Mouse (Mus musculus): Measurements from ENCODE around the gene Hoxd11. TPM values are rescaled to one million over a fixed set of nuclear protein-coding genes. Genes with fewer than 3 reads are reported as not detected.
A peak's percentile ranks its signal among the peaks of the same experiment; 100 is the strongest.

Gene Hoxd11
- total RNA-seq (2021): not detected
- long read RNA-seq, experiment 1: 0 reads
- long read RNA-seq, experiment 2: 0 reads

DNA sequence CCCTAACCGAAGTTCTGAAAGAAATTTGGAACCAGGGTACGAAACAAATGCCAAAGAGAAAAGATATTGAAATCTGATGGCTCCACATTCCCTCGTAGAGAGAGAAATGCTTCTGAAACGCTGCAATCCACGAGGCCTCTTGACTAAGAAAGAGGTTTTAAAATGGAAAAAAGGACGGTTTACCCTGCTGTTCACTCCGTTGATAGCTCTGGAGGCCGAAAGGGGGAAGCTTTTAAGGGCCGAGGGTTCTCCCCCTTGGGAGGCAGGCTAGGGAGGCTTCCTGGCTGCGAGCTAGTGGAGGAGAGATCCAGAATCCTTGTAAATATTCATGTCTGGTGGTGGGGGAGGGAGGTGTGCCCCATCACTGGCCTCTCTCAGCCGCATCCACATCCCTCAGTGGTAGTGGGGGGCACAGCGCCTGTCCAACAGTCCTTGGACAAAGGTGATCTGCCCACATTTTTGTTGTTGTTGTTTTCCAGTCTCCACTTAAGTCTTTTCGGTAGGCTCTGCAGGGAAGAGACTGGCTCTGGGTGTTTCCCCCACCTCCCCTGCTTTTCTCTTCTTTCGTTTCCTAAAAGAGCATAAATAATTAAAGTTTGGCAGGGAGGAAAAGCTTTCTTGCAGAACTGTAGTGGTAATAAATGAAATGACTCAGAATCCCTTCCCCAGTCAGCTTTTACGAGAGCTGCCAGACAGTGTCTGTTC, at the start of gene Hoxd11:
Gene Hoxd11 (plus strand): TSS at position 667 of the 705 bp plus-strand sequence.
- no peak for DNase-seq (ENCODE audit: low spot score)

DNA sequence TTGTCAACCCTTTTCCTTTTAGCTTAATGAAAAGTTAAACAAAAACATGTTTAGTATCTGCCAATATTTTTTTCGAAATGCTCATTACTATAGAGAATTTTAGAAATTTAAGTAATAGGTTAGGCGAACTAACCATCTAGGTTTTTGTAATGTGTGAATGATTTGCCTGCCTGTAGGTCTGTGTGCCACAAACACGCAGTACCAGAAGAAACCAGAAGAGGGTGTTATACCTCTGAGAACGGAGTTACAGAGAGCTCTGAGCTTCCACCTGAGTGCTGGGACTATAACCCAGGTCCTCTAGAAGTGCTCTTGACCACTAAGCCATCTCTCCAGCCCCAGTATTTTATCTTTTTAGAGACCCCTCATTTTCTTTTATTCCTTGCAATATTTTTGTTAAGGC, 43.9 kb upstream of the Hoxd11 start:
- no peak for DNase-seq (ENCODE audit: low spot score)

DNA sequence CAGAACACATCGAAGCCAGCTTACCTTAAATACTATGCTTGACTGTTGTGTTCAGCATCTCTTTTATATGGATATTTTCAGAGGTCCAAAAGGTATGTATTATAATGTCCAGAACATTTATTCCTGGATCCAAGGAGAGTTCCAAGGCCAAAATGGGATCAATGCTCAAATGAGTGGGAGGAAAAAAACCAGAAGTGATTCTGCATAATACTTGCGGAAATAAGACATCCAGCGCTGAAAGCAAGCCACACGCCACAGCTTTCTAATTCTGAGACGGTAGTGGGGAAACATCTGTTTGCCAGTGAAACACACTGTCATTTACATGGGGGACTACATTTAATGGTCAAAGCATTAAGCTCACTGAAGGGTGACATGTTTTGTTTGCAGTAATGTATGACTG, 36.9 kb upstream of the Hoxd11 start:
- DNase-seq (ENCODE audit: low spot score): no peak

DNA sequence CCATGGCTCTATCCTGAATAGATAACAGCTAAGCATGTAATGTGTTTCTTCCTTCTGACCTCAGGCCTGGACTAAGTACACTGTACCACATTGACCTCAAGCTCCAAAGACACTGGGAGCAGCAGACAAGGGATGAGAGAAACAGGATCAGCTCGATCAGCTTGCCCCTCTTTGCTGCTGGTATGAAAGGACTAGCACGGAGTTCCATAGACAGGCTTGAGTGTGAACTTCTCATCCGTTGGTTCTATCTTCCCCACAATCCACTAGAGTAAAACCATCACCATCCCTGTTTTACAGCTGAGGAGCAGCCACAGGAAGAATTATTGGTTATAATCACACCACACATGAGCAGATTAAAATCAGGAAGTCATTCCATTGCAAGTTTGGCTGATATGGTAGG, 33.7 kb upstream of the Hoxd11 start:
- no peak for DNase-seq (ENCODE audit: low spot score)

DNA sequence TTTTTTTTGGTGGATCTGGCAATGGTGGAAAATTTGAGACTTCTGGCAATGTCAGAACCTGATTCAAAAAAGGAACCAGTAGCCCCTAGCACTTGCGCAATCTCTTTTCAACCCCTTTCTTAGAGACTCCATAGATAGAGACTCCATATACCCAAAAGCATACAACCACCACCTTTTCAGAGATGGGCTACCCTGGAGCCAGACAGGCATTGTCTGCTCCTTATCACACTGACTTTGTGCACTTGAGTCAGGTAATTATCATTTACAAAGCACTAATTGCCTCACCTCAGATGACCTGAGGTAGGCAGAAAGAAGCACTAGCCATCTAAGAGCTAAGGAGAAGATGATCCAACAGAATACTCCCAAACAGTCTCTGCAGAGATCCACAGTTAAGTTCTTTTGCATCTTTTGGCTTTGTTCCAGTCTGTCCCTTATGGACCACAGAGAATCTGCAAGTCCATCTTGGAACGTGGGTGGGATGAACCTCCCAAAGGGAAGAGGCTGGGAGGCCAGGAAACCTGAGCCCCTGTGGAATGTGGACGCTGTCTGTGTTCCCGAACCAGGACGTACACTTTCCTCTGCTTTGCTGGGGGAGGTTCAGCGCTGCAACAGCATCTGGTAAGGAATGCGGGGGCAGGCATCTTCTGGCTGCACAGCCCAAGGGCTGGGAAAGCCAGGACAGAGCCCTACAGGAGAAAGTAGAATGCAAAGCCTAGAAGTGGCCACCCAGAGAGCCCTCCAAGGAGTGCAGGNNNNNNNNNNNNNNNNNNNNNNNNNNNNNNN, 32.1 kb upstream of the Hoxd11 start:
- no peak for DNase-seq (ENCODE audit: low spot score)

DNA sequence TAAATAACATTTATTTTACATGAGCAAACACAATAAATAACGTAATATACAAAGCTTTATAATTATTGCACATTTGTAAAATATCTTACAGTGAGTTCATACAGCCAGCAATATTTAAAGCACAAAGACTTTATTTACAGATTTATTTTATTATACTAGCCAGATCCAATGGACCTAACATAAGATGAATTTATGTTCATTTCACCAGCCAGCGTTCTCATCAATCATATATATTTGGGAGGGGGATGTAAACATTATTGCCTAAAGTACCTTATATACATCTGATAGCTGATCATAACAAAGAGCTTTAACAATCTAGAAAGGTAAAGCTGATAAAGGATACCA, 26.4 kb upstream of the Hoxd11 start:
- no peak for DNase-seq (ENCODE audit: low spot score)

DNA sequence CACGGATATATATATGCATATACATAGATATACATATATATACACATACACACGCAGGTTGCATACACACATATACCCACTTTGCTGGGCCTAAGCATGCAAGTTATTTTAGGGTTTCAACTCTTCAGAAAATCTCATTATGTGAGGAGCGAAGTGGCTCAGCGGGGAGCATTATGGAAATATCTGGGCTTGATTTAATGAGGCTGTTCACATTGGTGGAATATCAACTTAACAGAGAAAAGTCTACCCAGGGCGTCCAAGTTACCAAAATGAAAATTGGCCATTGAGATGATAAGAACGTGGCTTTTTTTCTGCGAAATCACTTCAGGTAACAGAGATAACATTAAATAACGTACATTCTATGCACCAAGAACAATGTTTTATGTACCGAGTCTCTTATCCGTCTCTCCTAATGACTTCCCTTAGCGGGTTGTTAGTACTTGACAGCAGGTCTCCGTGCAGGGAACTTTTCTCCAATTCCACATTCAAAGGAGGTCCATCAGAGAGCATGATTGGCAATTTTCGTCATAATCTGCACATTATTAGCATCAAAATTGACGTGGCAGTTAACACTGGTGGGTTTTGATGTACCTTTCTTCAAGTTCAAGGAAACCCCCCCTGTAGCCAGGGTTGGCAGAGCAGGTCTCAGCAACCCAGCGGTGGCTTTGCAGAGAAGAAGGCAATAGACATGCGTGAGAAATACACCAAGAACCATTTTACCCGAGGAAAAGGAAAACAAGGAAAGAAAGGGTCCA, 25.4 kb upstream of the Hoxd11 start:
- DNase-seq (ENCODE audit: low spot score): no peak

DNA sequence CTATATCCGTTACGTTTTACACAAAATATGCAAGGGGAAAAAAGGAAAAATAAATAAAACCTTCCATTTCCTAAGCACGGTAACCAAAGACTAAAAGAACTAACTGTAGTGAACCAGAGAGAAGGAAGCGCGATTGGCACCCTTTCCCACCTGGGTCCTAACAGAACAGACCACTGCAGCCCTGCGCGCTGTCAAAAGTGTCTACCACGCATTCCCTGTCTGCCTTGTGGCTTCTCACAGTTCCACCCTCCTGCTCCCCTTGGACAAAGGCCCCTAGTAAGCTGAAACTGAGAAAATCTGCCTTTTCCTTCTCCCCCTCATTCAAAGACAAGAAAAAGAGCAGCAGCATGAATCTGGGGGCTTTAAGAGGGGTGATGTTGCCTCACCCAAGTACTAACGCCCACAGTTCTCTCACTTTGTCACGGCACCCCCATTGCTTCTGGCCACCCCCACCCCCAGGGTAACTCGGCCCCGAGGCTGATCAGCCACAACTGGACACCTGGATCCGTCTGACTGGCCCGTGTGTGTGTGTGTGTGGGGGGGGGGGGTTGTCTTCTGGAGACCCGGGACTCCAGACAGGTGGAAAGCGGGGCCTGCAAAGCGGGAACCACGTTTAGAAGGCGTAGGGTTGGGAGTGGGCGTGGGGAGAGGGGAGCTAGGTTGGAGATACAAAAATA, 24.5 kb upstream of the Hoxd11 start:
- no peak for DNase-seq (ENCODE audit: low spot score)

DNA sequence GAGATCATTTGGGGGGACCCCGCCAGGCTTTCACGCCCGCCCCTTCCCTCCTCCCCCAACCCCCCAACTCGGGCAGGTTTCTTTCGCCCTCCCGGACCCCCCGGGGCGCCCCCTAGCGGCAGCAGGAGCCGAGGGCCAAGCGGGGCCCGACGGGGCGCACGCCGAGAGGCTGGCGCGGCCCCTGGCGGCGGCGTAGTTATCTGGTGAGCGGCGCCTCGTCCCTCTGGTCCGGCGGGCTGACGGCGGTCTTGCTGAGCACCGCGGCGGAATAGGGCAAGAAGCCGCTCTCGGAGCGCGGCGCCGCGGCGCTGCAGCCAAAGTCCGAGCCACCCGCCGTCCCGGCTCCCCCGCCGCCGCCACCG, 24.0 kb upstream of the Hoxd11 start:
- peak; percentile 34 for DNase-seq (ENCODE audit: low spot score)

DNA sequence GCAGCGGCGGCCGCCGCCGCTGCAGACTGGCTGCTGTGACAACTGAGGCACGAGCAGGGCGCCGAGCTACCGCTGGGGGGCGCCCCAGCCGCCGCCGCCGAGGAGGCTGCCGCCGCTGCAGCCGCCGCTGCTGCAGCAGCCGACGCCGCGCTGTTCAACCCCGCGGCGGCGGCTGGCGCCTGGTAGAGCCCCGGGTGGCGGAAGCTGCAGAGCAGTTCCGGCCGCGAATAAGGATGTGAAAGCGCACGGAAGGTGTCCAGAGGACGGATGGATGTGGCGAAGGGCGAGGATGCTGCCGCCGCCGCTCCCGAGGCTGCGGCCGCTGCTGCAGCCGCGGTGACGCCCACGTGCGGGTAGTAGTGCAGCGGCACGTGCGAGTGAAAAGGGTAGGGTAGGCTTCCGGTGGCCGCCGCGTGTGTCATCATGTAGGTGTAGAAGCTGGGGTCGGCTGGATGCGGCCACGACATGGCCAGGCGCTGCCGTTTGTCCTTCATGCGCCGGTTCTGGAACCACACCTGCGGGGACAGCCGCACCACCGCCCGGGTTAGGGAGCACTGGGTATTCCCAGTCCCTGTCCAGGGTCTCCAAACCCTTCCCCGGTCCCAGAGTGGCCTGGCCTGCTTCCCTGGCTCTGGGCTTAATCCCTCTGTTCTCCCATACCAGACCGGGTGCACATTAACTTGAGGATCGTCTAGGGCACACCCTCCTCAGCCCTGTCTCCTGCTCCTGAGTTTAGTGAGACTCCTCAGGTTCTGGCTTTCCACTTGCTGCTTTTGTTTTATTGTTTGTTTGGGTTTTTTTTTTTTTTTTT, 23.3 kb upstream of the Hoxd11 start:
- DNase-seq (ENCODE audit: low spot score): no peak

DNA sequence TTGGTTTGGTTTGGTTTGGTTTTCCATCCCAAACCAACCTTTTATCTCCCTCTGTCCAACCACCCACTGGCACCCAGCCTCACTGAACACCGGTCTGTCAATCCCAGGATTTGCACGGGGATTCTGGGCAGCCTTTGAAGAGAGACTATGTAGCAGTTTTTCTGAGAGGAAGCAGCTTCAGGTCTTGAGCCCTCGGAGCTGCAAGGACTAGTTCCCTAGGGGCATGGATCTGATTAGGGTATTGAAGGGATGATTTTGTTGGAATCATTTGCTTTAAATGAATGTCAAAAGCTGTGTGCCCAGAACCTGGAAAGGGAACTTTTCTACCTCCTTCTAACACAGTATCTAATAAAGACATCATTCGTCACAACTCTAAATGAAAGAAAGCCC, 22.7 kb upstream of the Hoxd11 start:
- no peak for DNase-seq (ENCODE audit: low spot score)

DNA sequence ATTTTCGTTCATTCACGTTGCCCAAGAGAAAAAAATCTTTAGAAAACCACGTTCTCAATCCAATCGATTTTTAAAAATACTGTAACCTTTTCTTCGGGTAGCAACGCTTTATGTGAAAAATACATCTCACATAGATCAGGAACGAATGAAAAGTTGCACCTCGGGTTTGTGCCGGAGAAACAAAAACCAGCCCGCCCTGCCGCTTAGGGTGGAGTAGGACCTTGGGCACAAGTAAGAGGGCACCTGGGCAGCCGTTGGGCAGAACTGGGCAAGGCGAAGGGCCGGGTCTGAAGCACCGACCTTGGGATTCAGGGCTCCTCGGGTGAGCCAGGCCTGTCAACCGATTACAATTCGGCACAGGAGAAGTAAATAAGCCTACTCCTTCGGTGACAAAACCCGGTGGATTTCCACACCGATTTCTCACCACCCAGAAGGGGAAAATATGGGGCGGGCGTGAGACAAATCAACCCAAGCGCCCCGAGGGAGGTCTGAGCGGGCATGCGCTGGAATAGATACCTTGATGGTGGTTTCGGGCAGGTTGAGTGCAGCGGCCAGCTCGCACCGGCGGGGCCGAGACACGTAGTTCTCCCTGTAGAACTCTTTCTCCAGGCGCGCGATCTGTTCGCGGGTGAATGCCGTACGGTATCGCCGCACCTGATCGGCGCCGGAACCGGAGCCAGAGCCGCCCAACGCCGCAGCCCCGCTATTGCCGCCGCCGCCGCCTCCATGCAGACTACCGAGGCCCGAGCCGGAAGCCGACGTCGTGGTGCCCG, 21.9 kb upstream of the Hoxd11 start:
- DNase-seq (ENCODE audit: low spot score): no peak

DNA sequence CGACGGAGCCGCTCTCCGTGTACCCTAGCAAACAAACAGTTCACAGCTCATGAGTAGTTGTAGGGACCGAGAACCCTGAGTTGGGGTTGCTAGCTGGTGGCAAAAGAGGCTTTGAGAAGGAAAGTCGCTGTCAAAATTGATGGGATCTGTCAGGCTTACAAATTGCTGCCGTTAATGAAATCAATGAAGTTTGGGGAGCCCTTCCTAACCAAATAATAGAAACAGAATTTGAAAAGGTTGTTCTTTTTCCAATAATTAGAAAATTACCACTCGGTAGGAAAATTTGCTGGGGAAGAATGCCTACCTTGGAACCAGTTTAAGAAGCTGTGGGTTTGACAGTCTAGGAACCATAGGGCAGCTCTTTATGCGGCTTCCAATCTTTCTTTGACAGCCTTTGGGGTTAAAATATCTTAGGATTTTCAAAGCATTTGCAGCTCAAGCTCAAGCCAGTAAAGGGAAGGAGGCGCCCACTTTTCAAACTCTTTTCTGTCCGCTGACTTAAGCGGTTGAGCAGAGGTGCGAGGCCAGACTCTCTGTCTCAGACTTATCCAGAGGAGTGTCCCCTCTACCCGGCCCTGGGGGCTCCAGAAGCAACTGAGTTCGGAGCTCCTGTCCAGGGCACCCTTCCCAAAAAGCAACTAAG, 21.2 kb upstream of the Hoxd11 start:
- DNase-seq (ENCODE audit: low spot score): no peak

DNA sequence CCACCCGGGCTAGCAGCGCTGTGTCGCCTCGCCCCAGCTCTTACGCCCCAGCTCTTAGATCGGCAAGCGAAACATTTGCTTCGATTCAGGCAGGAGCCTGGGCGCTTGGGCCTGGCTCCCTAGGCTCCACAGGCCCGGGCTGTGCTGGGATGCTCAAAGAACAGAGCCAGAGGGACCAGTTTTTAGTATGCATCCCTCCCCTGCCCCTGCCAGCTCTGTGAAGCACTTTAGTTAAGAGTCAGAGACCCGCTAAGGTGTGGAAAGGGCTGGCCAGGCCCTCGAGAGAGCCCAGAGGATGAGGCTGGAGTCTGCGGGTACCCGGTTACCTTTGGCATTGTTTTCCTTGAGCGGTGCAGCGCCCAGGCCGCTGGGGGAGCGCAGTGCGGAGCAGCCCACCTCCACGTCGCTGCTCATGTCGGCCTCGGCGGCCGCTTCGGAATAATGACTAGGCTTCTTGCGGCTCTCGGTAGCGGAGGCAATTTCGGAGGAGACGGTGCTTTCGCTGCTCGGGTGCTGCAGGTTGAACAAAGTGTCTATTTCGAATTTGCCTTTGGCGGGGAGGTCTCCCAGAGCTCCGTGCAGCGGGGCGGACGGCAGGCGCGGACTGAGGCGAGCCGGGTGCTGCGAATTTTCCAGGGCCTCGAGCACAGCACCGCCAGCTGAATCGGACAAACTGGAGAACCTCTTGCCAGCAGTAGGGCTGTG, 20.5 kb upstream of the Hoxd11 start:
- DNase-seq (ENCODE audit: low spot score): no peak

DNA sequence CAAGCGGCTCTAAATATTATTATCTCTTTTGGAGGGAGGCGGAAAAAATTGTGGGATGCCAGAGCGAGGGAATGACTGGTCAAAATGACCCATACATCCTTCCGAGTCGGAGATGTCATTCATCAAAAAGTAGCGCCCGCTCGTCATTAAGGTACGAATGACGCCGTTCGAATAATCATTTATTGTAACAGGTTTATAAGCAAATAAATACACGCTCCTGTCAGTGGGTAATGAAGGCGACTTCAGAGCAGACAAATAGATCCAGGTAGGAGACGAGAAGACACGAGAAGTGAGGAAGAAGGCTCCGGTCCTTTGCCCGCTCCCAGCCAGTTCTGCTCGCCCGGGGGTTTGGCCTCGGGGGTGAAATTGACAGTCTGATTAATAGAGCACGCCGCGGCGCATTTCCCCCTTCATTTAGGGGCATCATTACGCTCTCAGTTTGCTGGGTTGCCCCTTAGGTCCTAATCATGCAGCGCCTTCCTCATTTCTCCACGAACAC, 19.8 kb upstream of the Hoxd11 start, which contains the start of gene Evx2:
Gene Evx2 (minus strand): TSS at position 51 of the 499 bp plus-strand sequence.
- DNase-seq (ENCODE audit: low spot score): no peak

DNA sequence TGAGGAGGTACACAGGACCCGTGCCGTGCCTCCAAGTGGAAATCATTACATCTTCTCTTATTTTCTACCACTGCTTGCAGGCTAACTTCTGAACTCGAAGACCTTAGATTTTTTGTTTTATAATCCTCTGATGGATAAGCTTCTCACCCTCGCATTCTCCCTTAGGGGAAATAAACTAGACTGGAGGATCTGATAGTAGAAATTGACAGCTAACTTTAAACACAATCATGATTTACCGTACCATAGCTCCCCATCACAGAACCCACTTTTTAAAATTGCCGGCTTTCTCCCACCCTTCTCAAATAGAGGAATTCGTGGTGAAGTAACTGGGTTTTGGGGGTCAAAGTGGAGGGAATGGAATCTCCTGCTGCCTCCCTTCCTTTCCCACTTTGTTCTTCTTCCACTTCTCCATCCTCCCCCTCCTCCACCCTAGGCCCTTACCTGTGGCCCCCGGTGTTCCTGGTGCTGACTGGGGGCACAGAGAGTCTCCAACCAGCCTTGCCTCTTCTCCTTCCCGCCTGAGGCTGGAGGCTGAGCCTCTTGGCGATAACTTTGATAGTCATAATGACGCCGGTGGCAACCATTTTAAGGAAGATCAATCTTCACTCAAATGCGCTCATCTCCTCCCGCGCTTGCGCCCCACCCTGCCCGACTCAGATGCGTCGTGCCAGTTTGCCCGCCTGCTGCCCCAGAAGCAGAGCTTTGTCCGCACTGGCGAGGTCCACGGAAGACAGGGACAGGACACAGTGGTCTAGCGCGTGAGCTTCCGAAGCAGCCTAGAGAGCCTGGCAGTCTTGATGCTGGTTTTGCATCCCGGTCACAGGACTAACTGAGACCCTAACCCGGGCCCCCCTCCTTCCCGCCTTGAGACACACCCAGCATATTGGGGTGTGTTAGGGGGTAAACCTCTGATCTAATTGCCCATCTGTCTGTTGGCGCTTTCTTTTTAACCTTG, 18.7 kb upstream of the Hoxd11 start:
- DNase-seq (ENCODE audit: low spot score): no peak

DNA sequence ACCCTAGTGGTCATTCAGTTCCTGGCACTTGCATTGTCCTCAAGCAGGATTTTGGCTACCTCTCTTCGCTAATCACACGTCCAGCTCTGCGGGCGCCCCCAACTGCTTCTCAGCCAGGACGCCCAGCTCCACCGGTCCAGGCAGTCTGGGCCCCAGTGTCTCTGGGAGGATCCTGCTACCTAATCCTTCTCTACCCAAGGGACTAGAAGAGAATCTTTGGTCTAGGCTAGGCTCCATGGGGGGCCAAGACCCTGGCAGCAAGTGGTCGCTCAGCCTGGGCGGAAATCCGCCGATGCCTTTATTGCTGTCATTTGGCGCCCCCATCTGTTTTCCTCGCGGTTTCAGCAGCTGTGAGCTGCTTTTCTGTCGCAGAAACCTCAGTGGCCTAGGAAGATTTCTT, 17.7 kb upstream of the Hoxd11 start:
- no peak for DNase-seq (ENCODE audit: low spot score)

Data from gastrocnemius, adult 18-20 months (tissue).